Mouse (Mus musculus): ENCODE measurements around the gene Cabp4.

DNA sequence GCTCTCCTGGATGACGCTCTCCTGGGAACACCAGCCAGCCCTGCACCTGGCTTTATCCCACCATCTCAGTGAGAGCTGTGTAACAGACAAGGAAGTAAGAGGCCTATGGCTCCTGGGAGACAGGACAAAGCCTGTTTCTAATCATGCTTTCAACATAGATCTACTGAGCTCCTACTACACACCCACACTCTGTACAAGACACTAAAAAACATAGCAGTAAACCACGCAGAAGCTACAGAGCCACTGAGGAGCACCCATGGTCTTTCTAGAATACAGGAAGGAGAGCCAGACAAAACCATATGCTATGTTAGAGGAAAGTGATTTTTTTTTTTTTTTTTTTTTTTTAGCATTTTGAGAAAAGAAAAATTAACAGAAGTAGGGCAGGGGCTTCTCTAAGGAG, 25.5 kb downstream of the Cabp4 start:
- TF ChIP-seq POLR2A (IDR thresholded peaks at IDR 0.05; ENCODE audit: borderline replicate concordance, control insufficient read depth, low read depth, low read length) = no peak
- no peak for TF ChIP-seq CTCF (IDR thresholded peaks at IDR 0.05; ENCODE audit: control insufficient read depth, insufficient read depth, low read length)
